Mouse (Mus musculus) liver, embryonic 13.5 days (tissue): ENCODE results near the gene Nav2. TPM values are rescaled to one million over a fixed set of nuclear protein-coding genes. Genes with fewer than 3 reads are reported as not detected.

Source experiments
- ATAC-seq: fragments of 200-750 bp; cut with Nextera tagmentation; 2 replicates; pipeline ENCODE4 v1.8.0; 2017; ENCODE audit warnings: low read depth, mild to moderate bottlenecking, moderate number of reproducible peaks, moderate library complexity
- DNase-seq: peaks from one replicate; pipeline ENCODE4 v3.0.0; 2022
- H3K27ac ChIP-seq: fragments of 300-500 bp; sonication (generic); 2 replicates; pipeline ENCODE4 v1.5.1; 2015; ENCODE audit warnings: moderate library complexity, mild to moderate bottlenecking, inconsistent platforms
- H3K27me3 ChIP-seq: fragments of 300-500 bp; sonication (generic); 2 replicates; pipeline ENCODE4 v1.6.1; 2015; ENCODE audit warnings: mild to moderate bottlenecking, inconsistent platforms
- H3K36me3 ChIP-seq: fragments of 300-500 bp; sonication (generic); 2 replicates; pipeline ENCODE4 v1.6.1; 2015; ENCODE audit warnings: mild to moderate bottlenecking, inconsistent platforms
- H3K4me1 ChIP-seq: fragments of 300-500 bp; sonication (generic); replicated peaks from 2 replicates; pipeline ENCODE4 v1.6.1; 2015; ENCODE audit warnings: inconsistent platforms
- H3K4me2 ChIP-seq: fragments of 300-500 bp; sonication (generic); 2 replicates; pipeline ENCODE4 v1.6.1; 2015; ENCODE audit warnings: inconsistent platforms, mild to moderate bottlenecking, moderate library complexity
- H3K4me3 ChIP-seq: fragments of 300-500 bp; sonication (generic); replicated peaks from 2 replicates; pipeline ENCODE4 v1.5.1; 2015; ENCODE audit warnings: mild to moderate bottlenecking, inconsistent platforms
- H3K9ac ChIP-seq: fragments of 300-500 bp; sonication (generic); 2 replicates; pipeline ENCODE4 v1.6.1; 2015; ENCODE audit warnings: mild to moderate bottlenecking, inconsistent platforms
- H3K9me3 ChIP-seq: fragments of 300-500 bp; sonication (generic); replicated peaks from 2 replicates; pipeline ENCODE4 v1.6.1; 2016; ENCODE audit warnings: inconsistent platforms
- WGBS: fragments of 180-500 bp; shearing (Covaris S2); methylation state at CpG from one replicate; pipeline ENCODE4 v1.1.7; 2015; ENCODE audit not compliant: insufficient replicate concordance; 5-methylcytosine and 5-hydroxymethylcytosine counted together
- polyA plus RNA-seq: library from polyadenylated mRNA; unstranded; fragments of >200 nt; fragmentation: Nextera tagmentation; extraction: Ambion mirVana; gene quantifications from 2 replicates; pipeline ENCODE4 v1.2.1, GENCODE M21; 2015

The Nav2 gene
- 1.8 and 1.9 TPM in 2 replicates for polyA plus RNA-seq

- peak within 1 kb of the TSS; percentile 51 for H3K27ac ChIP-seq
- H3K4me2 ChIP-seq: no peak within 1 kb of the TSS
- 18% methylated on average over 8 of the region's 8 CpGs for WGBS
- no peaks in the 10 kb centered on the region for H3K36me3 ChIP-seq
- DNase-seq (no peak), ATAC-seq (peak; percentile 58; the same call in 1 of the 2 replicates)
- H3K9me3 ChIP-seq: no peaks in the 10 kb centered on the region
- peaks cover 10% of the 10 kb centered on the region for H3K4me1 ChIP-seq
- no peak within 1 kb of the TSS for H3K9ac ChIP-seq
- no peaks in the 10 kb centered on the region for H3K27me3 ChIP-seq
- no peak within 1 kb of the TSS for H3K4me3 ChIP-seq
Observed at GRCm38 (mm10) chr7:48908521-48909341, at the start of gene Nav2. TSS of gene Nav2 (plus strand) at chr7:48908716.

GRCm38 (mm10) chr7:48859362-48859761 lies 49.2 kb upstream of the Nav2 start:
- H3K9ac ChIP-seq: no peak overlapping the region
- H3K9me3 ChIP-seq: no peaks in the 10 kb centered on the region
- H3K4me2 ChIP-seq: no peak overlapping the region
- no peaks in the 10 kb centered on the region for H3K27me3 ChIP-seq
- peaks cover 10% of the 10 kb centered on the region; the same call in 1 of the 2 replicates for H3K36me3 ChIP-seq
- 19% methylated on average over 4 of the region's 4 CpGs for WGBS
- H3K4me3 ChIP-seq: no peak overlapping the region
- no peak for ATAC-seq
- no peak overlapping the region for H3K27ac ChIP-seq
- H3K4me1 ChIP-seq: peaks cover 22% of the 10 kb centered on the region
- DNase-seq: no peak

- Histone ChIP-seq H3K27me3 (no peaks in the 10 kb centered on the region), H3K4me3 (no peak overlapping the region), H3K36me3 (peaks cover 24% of the 10 kb centered on the region), H3K27ac (no peak overlapping the region), H3K4me1 (peaks cover 29% of the 10 kb centered on the region), H3K9me3 (no peaks in the 10 kb centered on the region), H3K4me2 (no peak overlapping the region), H3K9ac (no peak overlapping the region)
- DNase-seq (no peak), ATAC-seq (no peak)
- WGBS: 67% methylated on average over 1 of the region's 1 CpGs
Observed at GRCm38 (mm10) chr7:48860948-48861347, 47.6 kb upstream of the Nav2 start.

- Histone ChIP-seq H3K36me3 (peaks cover 31% of the 10 kb centered on the region), H3K4me1 (peaks cover 31% of the 10 kb centered on the region)
- no peak for DNase-seq
Observed at GRCm38 (mm10) chr7:48861796-48862195, 46.7 kb upstream of the Nav2 start.

GRCm38 (mm10) chr7:48864199-48864598 lies 44.3 kb upstream of the Nav2 start:
- ATAC-seq (no peak), DNase-seq (no peak)
- no peak overlapping the region for H3K27ac ChIP-seq
- H3K27me3 ChIP-seq: no peaks in the 10 kb centered on the region
- peaks cover 55% of the 10 kb centered on the region for H3K36me3 ChIP-seq
- H3K4me3 ChIP-seq: no peak overlapping the region
- H3K4me1 ChIP-seq: peaks cover 31% of the 10 kb centered on the region
- no peak overlapping the region for H3K9ac ChIP-seq
- H3K4me2 ChIP-seq: no peak overlapping the region
- H3K9me3 ChIP-seq: no peaks in the 10 kb centered on the region

More at GRCm38 (mm10) chr7:48861796-48862195, 46.7 kb upstream of the Nav2 start:
- 59% methylated on average over 4 of the region's 4 CpGs for WGBS
- ATAC-seq: 0 out of 2 replicates have a peak, but pooled peaks have one; percentile 14
- no peak overlapping the region for H3K27ac ChIP-seq
- no peak overlapping the region for H3K4me3 ChIP-seq
- H3K9ac ChIP-seq: no peak overlapping the region
- no peaks in the 10 kb centered on the region for H3K9me3 ChIP-seq
- no peak overlapping the region for H3K4me2 ChIP-seq
- no peaks in the 10 kb centered on the region for H3K27me3 ChIP-seq

- peak overlapping the region; percentile 18; the same call in 1 of the 2 replicates for H3K27ac ChIP-seq
- no peak overlapping the region for H3K9ac ChIP-seq
- peak; percentile 69 for ATAC-seq
- peaks cover 28% of the 10 kb centered on the region for H3K4me1 ChIP-seq
- no peaks in the 10 kb centered on the region for H3K9me3 ChIP-seq
- no peak overlapping the region for H3K4me3 ChIP-seq
- 37% methylated on average over 9 of the region's 9 CpGs for WGBS
- no peak overlapping the region for H3K4me2 ChIP-seq
- H3K27me3 ChIP-seq: no peaks in the 10 kb centered on the region
- H3K36me3 ChIP-seq: peaks cover 62% of the 10 kb centered on the region
- DNase-seq: no peak
Observed at GRCm38 (mm10) chr7:48864671-48865458, 43.7 kb upstream of the Nav2 start.

GRCm38 (mm10) chr7:48867576-48867975 lies 40.9 kb upstream of the Nav2 start:
- Histone ChIP-seq H3K27me3 (no peaks in the 10 kb centered on the region), H3K27ac (no peak overlapping the region), H3K9ac (no peak overlapping the region), H3K4me2 (no peak overlapping the region), H3K36me3 (peaks cover 89% of the 10 kb centered on the region), H3K4me3 (no peak overlapping the region), H3K9me3 (no peaks in the 10 kb centered on the region), H3K4me1 (0 out of 2 replicates have a peak, but pooled peaks cover 10% of the 10 kb centered on the region)
- DNase-seq: no peak
- 92% methylated on average over 18 of the region's 18 CpGs for WGBS
- no peak for ATAC-seq

- Histone ChIP-seq H3K9me3 (no peaks in the 10 kb centered on the region), H3K4me1 (0 out of 2 replicates have a peak, but pooled peaks cover 9% of the 10 kb centered on the region), H3K4me2 (no peak overlapping the region), H3K27me3 (no peaks in the 10 kb centered on the region), H3K9ac (no peak overlapping the region), H3K27ac (no peak overlapping the region), H3K36me3 (peaks cover 99% of the 10 kb centered on the region), H3K4me3 (no peak overlapping the region)
- ATAC-seq (no peak), DNase-seq (no peak)
- WGBS: 86% methylated on average over 6 of the region's 6 CpGs
Observed at GRCm38 (mm10) chr7:48870144-48870543, 38.4 kb upstream of the Nav2 start.

- Histone ChIP-seq H3K4me3 (no peak overlapping the region), H3K9me3 (no peaks in the 10 kb centered on the region), H3K27me3 (no peaks in the 10 kb centered on the region), H3K36me3 (peaks cover 99% of the 10 kb centered on the region), H3K4me1 (0 out of 2 replicates have a peak, but pooled peaks cover 5% of the 10 kb centered on the region), H3K9ac (no peak overlapping the region), H3K27ac (no peak overlapping the region), H3K4me2 (no peak overlapping the region)
- 92% methylated on average over 21 of the region's 21 CpGs for WGBS
- ATAC-seq: peak; percentile 22; the same call in 1 of the 2 replicates
- no peak for DNase-seq
Observed at GRCm38 (mm10) chr7:48870579-48871180, 37.8 kb upstream of the Nav2 start.

GRCm38 (mm10) chr7:48871292-48871691 lies 37.2 kb upstream of the Nav2 start:
- Histone ChIP-seq H3K9ac (no peak overlapping the region), H3K27me3 (no peaks in the 10 kb centered on the region), H3K4me3 (no peak overlapping the region), H3K27ac (no peak overlapping the region), H3K36me3 (peaks cover 100% of the 10 kb centered on the region), H3K4me1 (no peaks in the 10 kb centered on the region), H3K9me3 (no peaks in the 10 kb centered on the region), H3K4me2 (no peak overlapping the region)
- 79% methylated on average over 11 of the region's 11 CpGs for WGBS
- ATAC-seq (no peak), DNase-seq (no peak)

- Histone ChIP-seq H3K4me3 (no peak overlapping the region), H3K4me1 (peaks cover 32% of the 10 kb centered on the region), H3K9ac (no peak overlapping the region), H3K27ac (no peak overlapping the region), H3K36me3 (peaks cover 95% of the 10 kb centered on the region), H3K27me3 (no peaks in the 10 kb centered on the region), H3K9me3 (no peaks in the 10 kb centered on the region), H3K4me2 (no peak overlapping the region)
- DNase-seq (no peak), ATAC-seq (no peak)
- 95% methylated on average over 14 of the region's 14 CpGs for WGBS
Observed at GRCm38 (mm10) chr7:48875096-48875495, 33.4 kb upstream of the Nav2 start.
